Mouse (Mus musculus) embryonic facial prominence, embryonic 13.5 days (tissue): Measurements from ENCODE around the gene Sirt5. TPM values are rescaled to one million over a fixed set of nuclear protein-coding genes. Genes with fewer than 3 reads are reported as not detected.

ENCODE experiments used
- ATAC-seq: fragments of 200-750 bp; cut with Nextera tagmentation; 2 replicates; pipeline ENCODE4 v1.8.0; 2017; ENCODE audit warnings: low read depth; ENCODE audit not compliant: insufficient number of reproducible peaks, insufficient read depth, low FRiP score, low TSS enrichment
- H3K27ac ChIP-seq: fragments of 300-500 bp; sonication (generic); 2 replicates; pipeline ENCODE4 v1.5.1; 2015; ENCODE audit warnings: moderate library complexity, mild to moderate bottlenecking, inconsistent platforms
- H3K27me3 ChIP-seq: fragments of 300-500 bp; sonication (generic); 2 replicates; pipeline ENCODE4 v1.6.1; 2015; ENCODE audit warnings: mild to moderate bottlenecking, inconsistent platforms
- H3K36me3 ChIP-seq: fragments of 300-500 bp; sonication (generic); 2 replicates; pipeline ENCODE4 v1.6.1; 2015; ENCODE audit warnings: mild to moderate bottlenecking, inconsistent platforms
- H3K4me1 ChIP-seq: fragments of 300-500 bp; sonication (generic); 2 replicates; pipeline ENCODE4 v1.6.1; 2015; ENCODE audit warnings: inconsistent platforms
- H3K4me2 ChIP-seq: fragments of 300-500 bp; sonication (generic); 2 replicates; pipeline ENCODE4 v1.6.1; 2015; ENCODE audit warnings: moderate library complexity, mild to moderate bottlenecking, inconsistent platforms
- H3K4me3 ChIP-seq: fragments of 300-500 bp; sonication (generic); 2 replicates; pipeline ENCODE4 v1.5.1; 2015; ENCODE audit warnings: mild to moderate bottlenecking, inconsistent platforms
- H3K9ac ChIP-seq: fragments of 300-500 bp; sonication (generic); 2 replicates; pipeline ENCODE4 v1.6.1; 2015; ENCODE audit warnings: mild to moderate bottlenecking, inconsistent platforms
- H3K9me3 ChIP-seq: fragments of 300-500 bp; sonication (generic); 2 replicates; pipeline ENCODE4 v1.6.1; 2016; ENCODE audit warnings: inconsistent platforms
- WGBS: fragments of 180-500 bp; shearing (Covaris S2); methylation state at CpG from one replicate; pipeline ENCODE4 v1.1.7; 2015; ENCODE audit warnings: mixed read lengths; 5-methylcytosine and 5-hydroxymethylcytosine counted together
- polyA plus RNA-seq: library from polyadenylated mRNA; unstranded; fragments of >200 nt; fragmentation: Nextera tagmentation; extraction: Ambion mirVana; gene quantifications from 2 replicates; pipeline ENCODE4 v1.2.1, GENCODE M21; 2015

Sirt5 gene
- polyA plus RNA-seq, 1 experiment from 2014 or later = 42.6 TPM

- H3K36me3 ChIP-seq = no peaks in the 10 kb centered on the region
Measured at GRCm38 (mm10) chr13:43349376-43349775, 15.9 kb upstream of the Sirt5 start.

GRCm38 (mm10) chr13:43350489-43351169, 14.7 kb upstream of the Sirt5 start:
- WGBS = 61% methylated on average over 9 of the region's 9 CpGs
- Histone ChIP-seq H3K27ac (no peak overlapping the region), H3K4me2 (no peak overlapping the region), H3K9me3 (no peaks in the 10 kb centered on the region), H3K27me3 (no peaks in the 10 kb centered on the region), H3K4me3 (no peak overlapping the region), H3K36me3 (no peaks in the 10 kb centered on the region), H3K9ac (no peak overlapping the region), H3K4me1 (peaks cover 13% of the 10 kb centered on the region)
- ATAC-seq = no peak

More at GRCm38 (mm10) chr13:43349376-43349775, 15.9 kb upstream of the Sirt5 start:
- Histone ChIP-seq H3K4me2 (no peak overlapping the region), H3K4me1 (peaks cover 3% of the 10 kb centered on the region; the same call in 1 of the 2 replicates), H3K27ac (no peak overlapping the region), H3K9ac (no peak overlapping the region), H3K4me3 (no peak overlapping the region), H3K9me3 (no peaks in the 10 kb centered on the region), H3K27me3 (no peaks in the 10 kb centered on the region)
- no peak for ATAC-seq
- 86% methylated on average over 8 of the region's 8 CpGs for WGBS

DNA sequence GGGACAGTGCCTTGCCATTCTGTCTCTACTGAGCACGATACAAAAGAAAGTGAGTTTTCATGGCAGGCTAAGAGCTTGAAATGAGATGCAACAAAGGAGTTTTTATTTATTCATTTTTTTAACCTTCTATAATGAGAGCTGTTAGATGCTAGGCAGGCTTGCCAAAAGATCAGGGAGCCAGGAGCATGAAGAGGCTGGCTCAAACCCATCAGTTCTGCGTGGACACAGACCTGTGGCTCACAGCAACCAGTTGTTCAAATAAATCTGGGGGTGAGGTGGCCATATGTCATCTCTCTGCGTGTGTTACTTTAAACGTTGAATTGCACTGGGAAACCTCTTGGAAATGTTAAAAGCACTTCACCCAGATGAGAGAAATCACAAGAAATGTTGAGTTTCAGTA, 11.9 kb upstream of the Sirt5 start:
- 75% methylated on average over 4 of the region's 4 CpGs for WGBS
- Histone ChIP-seq H3K4me1 (peaks cover 20% of the 10 kb centered on the region), H3K9me3 (no peaks in the 10 kb centered on the region), H3K27ac (no peak overlapping the region), H3K36me3 (no peaks in the 10 kb centered on the region), H3K27me3 (no peaks in the 10 kb centered on the region), H3K4me3 (no peak overlapping the region), H3K4me2 (no peak overlapping the region), H3K9ac (no peak overlapping the region)
- no peak for ATAC-seq

GRCm38 (mm10) chr13:43354362-43354761, 10.9 kb upstream of the Sirt5 start:
- H3K9me3 ChIP-seq = no peaks in the 10 kb centered on the region
- H3K4me2 ChIP-seq = no peak overlapping the region
- H3K9ac ChIP-seq = no peak overlapping the region
- no peak for ATAC-seq
- no peaks in the 10 kb centered on the region for H3K27me3 ChIP-seq
- H3K27ac ChIP-seq = no peak overlapping the region
- no peak overlapping the region for H3K4me3 ChIP-seq
- 64% methylated on average over 12 of the region's 12 CpGs for WGBS
- H3K4me1 ChIP-seq = peaks cover 20% of the 10 kb centered on the region
- no peaks in the 10 kb centered on the region for H3K36me3 ChIP-seq

DNA sequence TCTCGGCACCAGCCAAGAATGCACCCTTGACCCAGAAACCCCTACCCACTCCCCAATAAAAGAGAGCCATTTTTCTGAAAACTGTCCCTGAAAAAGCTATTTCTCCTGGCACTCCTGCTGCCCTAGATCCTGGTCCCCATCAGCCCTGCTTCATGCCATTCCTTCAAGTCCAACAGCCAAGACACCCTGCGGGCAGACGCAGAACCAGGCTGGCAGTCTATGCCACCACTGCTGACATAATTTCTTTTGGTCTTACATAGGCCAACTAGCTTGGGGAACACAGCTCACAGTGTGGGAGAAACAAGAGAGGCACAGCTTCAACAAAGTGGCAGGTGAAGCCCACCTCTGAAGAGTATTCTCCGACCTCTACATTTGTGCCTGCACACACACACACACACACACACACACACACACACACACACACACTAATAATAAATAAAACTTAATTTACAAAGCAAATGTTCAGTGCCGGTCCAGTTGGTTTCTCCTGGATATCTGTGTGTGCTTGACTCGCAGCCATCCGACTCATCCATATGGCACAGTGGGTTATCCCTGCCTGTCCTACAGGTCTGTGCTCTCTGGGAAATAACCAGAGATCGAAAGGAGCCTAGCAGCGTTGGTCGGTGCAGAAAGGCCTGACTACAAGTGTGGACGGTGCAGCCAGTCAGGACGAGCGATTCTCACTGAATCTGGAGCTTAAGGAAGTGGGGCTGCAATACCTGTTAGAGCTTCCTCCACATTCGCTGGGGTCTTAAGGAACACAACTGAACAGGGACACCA, 8.8 kb upstream of the Sirt5 start:
- H3K9ac ChIP-seq = no peak overlapping the region
- 84% methylated on average over 14 of the region's 14 CpGs for whole genome bisulfite sequencing
- no peak overlapping the region for H3K4me2 ChIP-seq
- no peak overlapping the region for H3K4me3 ChIP-seq
- H3K36me3 ChIP-seq = no peaks in the 10 kb centered on the region
- no peaks in the 10 kb centered on the region for H3K9me3 ChIP-seq
- peaks cover 20% of the 10 kb centered on the region for H3K4me1 ChIP-seq
- no peaks in the 10 kb centered on the region for H3K27me3 ChIP-seq
- no peak overlapping the region for H3K27ac ChIP-seq
- no peak for ATAC-seq

DNA sequence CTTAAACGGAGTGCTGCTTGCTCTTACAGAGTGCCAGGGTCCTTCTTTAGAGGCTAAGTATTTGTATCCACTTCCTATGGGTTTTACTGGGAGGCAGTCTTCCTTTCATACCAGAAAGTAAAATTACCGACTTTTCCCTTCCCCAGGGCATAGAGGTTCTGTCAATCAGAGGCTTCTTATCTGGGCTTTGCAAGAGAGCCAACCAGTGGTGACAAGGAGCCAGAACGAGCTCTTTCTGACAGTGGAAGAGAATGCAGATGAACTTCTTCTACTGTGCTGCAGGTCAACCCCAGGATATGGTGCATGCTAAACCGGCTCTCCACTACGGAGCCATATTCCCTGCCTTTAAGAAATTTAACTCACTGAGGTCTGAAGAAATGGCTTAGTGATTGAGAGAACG, 4.8 kb upstream of the Sirt5 start:
- ATAC-seq = no peak

DNA sequence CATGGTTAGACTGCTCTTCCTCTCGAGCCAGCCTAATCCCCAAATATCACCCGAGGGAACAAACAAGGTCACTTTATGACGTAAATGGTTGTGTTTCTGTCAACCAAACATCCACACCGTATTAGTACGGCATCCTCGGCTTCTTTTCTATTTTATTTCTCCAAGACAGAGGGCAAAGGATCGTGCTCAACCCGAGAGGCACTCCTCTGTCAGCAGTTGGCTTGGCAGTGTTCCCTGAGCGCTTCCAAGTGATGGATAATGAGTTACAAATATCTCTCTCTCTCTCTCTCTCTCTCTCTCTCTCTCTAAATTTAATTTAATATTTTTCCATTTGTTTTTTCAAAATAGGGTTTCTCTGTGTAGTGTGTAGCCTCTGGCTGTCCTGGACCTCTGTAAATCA, 2.9 kb upstream of the Sirt5 start:
- peaks cover 9% of the 10 kb centered on the region; the same call in 1 of the 2 replicates for H3K4me1 ChIP-seq
- H3K27ac ChIP-seq = no peak overlapping the region
- H3K4me2 ChIP-seq = no peak overlapping the region
- H3K36me3 ChIP-seq = no peaks in the 10 kb centered on the region
- 75% methylated on average over 9 of the region's 9 CpGs for WGBS
- no peak overlapping the region for H3K4me3 ChIP-seq
- no peak for ATAC-seq
- no peak overlapping the region for H3K9ac ChIP-seq
- H3K27me3 ChIP-seq = no peaks in the 10 kb centered on the region
- H3K9me3 ChIP-seq = no peaks in the 10 kb centered on the region

More for the DNA sequence above, 4.8 kb upstream of the Sirt5 start:
- Histone ChIP-seq H3K27me3 (no peaks in the 10 kb centered on the region), H3K27ac (no peak overlapping the region), H3K4me3 (no peak overlapping the region), H3K9ac (no peak overlapping the region), H3K36me3 (no peaks in the 10 kb centered on the region), H3K9me3 (no peaks in the 10 kb centered on the region), H3K4me2 (no peak overlapping the region), H3K4me1 (peaks cover 8% of the 10 kb centered on the region)
- WGBS = 56% methylated on average over 6 of the region's 6 CpGs

GRCm38 (mm10) chr13:43365825-43366184, 509 bp downstream of the Sirt5 start:
- Histone ChIP-seq H3K9ac (peak overlapping the region; percentile 84), H3K4me2 (peak overlapping the region; percentile 82), H3K27me3 (no peaks in the 10 kb centered on the region), H3K9me3 (no peaks in the 10 kb centered on the region), H3K4me3 (peak overlapping the region; percentile 60), H3K4me1 (peaks cover 9% of the 10 kb centered on the region; the same call in 1 of the 2 replicates), H3K27ac (peak overlapping the region; percentile 62), H3K36me3 (peaks cover 3% of the 10 kb centered on the region)
- ATAC-seq = no peak
- 3% methylated on average over 11 of the region's 11 CpGs for WGBS

GRCm38 (mm10) chr13:43370063-43370462, 4.8 kb downstream of the Sirt5 start:
- Histone ChIP-seq H3K9me3 (no peaks in the 10 kb centered on the region), H3K27ac (no peak overlapping the region), H3K4me3 (no peak overlapping the region), H3K4me2 (no peak overlapping the region), H3K36me3 (peaks cover 38% of the 10 kb centered on the region), H3K27me3 (no peaks in the 10 kb centered on the region), H3K9ac (no peak overlapping the region), H3K4me1 (peaks cover 9% of the 10 kb centered on the region; the same call in 1 of the 2 replicates)
- ATAC-seq = no peak
- 89% methylated on average over 6 of the region's 6 CpGs for WGBS

DNA sequence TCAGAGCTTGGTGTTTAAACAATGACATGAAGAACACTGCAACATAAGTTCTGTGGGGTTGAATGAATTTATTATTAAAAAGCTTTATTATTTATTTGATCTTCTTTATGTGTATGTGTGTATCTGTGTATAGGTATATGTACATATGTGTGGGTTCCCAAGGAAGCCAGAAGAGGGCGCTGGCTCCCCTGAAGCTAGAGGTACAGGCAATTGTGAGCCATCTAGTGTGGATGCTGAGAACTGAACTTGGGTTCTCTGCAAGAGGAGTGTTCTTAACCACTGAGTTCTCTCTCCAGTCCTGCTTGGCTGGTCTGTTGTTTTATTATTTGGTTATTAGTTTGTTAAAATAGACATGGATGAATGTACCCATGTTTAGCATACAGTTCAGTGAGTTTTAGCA, 7.6 kb downstream of the Sirt5 start:
- Histone ChIP-seq H3K27me3 (no peaks in the 10 kb centered on the region), H3K4me3 (no peak overlapping the region), H3K4me2 (no peak overlapping the region), H3K27ac (no peak overlapping the region), H3K9ac (no peak overlapping the region), H3K36me3 (peaks cover 54% of the 10 kb centered on the region), H3K4me1 (no peaks in the 10 kb centered on the region), H3K9me3 (no peaks in the 10 kb centered on the region)
- 86% methylated on average over 1 of the region's 1 CpGs for WGBS
- ATAC-seq = no peak

DNA sequence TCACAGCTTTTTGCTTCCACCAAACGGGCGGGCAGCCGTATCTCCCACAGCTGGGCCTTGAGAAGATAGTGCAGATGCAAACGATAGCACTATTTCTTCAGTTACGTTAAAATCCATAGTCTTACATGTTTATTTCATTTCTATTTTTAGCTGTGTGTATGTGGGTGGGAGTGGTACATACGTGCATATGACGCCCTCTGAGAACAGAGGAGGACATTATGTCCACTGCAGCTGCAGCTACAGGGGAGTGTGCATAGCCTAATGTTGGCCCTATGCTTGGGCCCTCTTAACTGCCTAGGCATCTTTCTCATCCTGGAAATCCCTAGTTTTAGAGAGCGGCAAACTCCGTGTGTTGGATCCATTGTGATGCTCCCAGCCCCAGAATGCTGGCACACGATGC, 8.9 kb downstream of the Sirt5 start:
- ATAC-seq = no peak
- 84% methylated on average over 10 of the region's 10 CpGs for WGBS
- Histone ChIP-seq H3K4me1 (no peaks in the 10 kb centered on the region), H3K27me3 (no peaks in the 10 kb centered on the region), H3K9me3 (no peaks in the 10 kb centered on the region), H3K9ac (no peak overlapping the region), H3K4me3 (no peak overlapping the region), H3K36me3 (peaks cover 58% of the 10 kb centered on the region), H3K4me2 (no peak overlapping the region), H3K27ac (no peak overlapping the region)

GRCm38 (mm10) chr13:43374918-43375432, 9.7 kb downstream of the Sirt5 start:
- WGBS = 55% methylated on average over 2 of the region's 2 CpGs
- Histone ChIP-seq H3K27ac (peak overlapping the region; percentile 33; the same call in 1 of the 2 replicates), H3K4me2 (no peak overlapping the region)

More at GRCm38 (mm10) chr13:43374918-43375432, 9.7 kb downstream of the Sirt5 start:
- H3K4me3 ChIP-seq = no peak overlapping the region
- H3K4me1 ChIP-seq = no peaks in the 10 kb centered on the region
- no peaks in the 10 kb centered on the region for H3K27me3 ChIP-seq
- peaks cover 58% of the 10 kb centered on the region for H3K36me3 ChIP-seq
- H3K9ac ChIP-seq = no peak overlapping the region
- ATAC-seq = no peak
- H3K9me3 ChIP-seq = no peaks in the 10 kb centered on the region
